Mouse (Mus musculus) neural tube, embryonic 15.5 days (tissue): ENCODE results near the gene Gm9045. TPM values are rescaled to one million over a fixed set of nuclear protein-coding genes. Genes with fewer than 3 reads are reported as not detected.

Experiments
- polyA plus RNA-seq: library from polyadenylated mRNA; unstranded; fragments of >200 nt; fragmentation: Nextera tagmentation; extraction: Ambion mirVana; gene quantifications from 2 replicates; pipeline ENCODE4 v1.2.1, GENCODE M21; 2015

Gm9045 gene
- polyA plus RNA-seq, 1 experiment from 2014 or later, result not detected

Other genes with a start within 250 kb of the Gm9045 start
- gene Mdm1, start 196.0 kb downstream of the Gm9045 start, polyA plus RNA-seq, result 25.1 and 25.3 TPM in 2 replicates
- gene Il22, start 132.9 kb downstream of the Gm9045 start, polyA plus RNA-seq, result 0.22 TPM in 1 of 2 replicates, not detected in the other
- gene Gm32717, start 97.1 kb downstream of the Gm9045 start, polyA plus RNA-seq, result 0.15 and 0.22 TPM in 2 replicates
- 0.15 and 0.22 TPM in 2 replicates for gene Gm32802, start 79.1 kb downstream of the Gm9045 start, polyA plus RNA-seq
- not detected in 2 replicates for gene Iltifb, start 42.8 kb downstream of the Gm9045 start, polyA plus RNA-seq
- gene Gm9040, start 10.9 kb downstream of the Gm9045 start, polyA plus RNA-seq, result not detected in 2 replicates
- not detected in 2 replicates for gene Gm9044, start 5.4 kb downstream of the Gm9045 start, polyA plus RNA-seq
- not detected in 2 replicates for gene Gm9046, start 5.4 kb upstream of the Gm9045 start, polyA plus RNA-seq
- gene Gm9048, start 10.8 kb upstream of the Gm9045 start, polyA plus RNA-seq, result not detected in 2 replicates
- gene Gm9049, start 16.3 kb upstream of the Gm9045 start, polyA plus RNA-seq, result 0.09 TPM in 1 of 2 replicates, not detected in the other
- not detected in 2 replicates for gene Ifng, start 103.2 kb upstream of the Gm9045 start, polyA plus RNA-seq